Mouse (Mus musculus): Measurements from ENCODE around the gene Kcnk4. TPM values are rescaled to one million over a fixed set of nuclear protein-coding genes. Genes with fewer than 3 reads are reported as not detected.
A peak's percentile ranks its signal among the peaks of the same experiment; 100 is the strongest.

The Kcnk4 gene
- polyA plus RNA-seq, 1 experiment from 2014 or later, result 13.8 TPM

DNA sequence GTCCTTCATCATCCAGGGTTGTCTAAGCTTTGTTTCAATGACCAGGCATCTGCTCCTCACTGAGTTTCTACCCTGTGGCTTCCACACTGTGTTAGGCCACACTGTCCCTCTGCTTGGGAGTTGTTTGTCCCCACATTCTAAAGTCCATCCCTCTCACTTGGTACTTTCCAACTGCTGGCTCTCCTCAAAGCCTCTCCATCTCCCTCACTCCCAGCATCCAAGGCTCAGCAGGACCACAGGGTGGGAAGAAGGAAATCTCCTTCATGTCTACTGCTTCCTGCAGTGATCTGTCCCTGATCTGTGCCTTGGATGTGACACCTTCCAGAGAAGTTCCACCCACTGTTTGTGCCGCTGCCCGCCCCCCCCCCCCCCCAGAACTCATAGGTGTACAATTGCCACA is 3.3 kb downstream of the Kcnk4 start:
- Histone ChIP-seq H3K9ac (replicated peaks) (no peak overlapping the region), H3K36me3 (no peaks in the 10 kb centered on the region), H3K4me1 (peaks cover 21% of the 10 kb centered on the region), H3K27ac (replicated peaks) (no peak overlapping the region), H3K27me3 (replicated peaks) (peaks cover 86% of the 10 kb centered on the region), H3K4me2 (no peak overlapping the region), H3K9me3 (replicated peaks) (no peaks in the 10 kb centered on the region), H3K4me3 (replicated peaks) (no peak overlapping the region)
- WGBS, result 0% methylated on average over 2 of the region's 2 CpGs
- no peak for ATAC-seq (ENCODE audit: low FRiP score)

GRCm38 (mm10) chr19:6928080-6928479 is 6.2 kb downstream of the Kcnk4 start:
- Histone ChIP-seq H3K4me1 (peaks cover 18% of the 10 kb centered on the region), H3K4me3 (replicated peaks) (no peak overlapping the region), H3K9me3 (replicated peaks) (no peaks in the 10 kb centered on the region), H3K9ac (replicated peaks) (no peak overlapping the region), H3K27me3 (replicated peaks) (peaks cover 94% of the 10 kb centered on the region), H3K36me3 (no peaks in the 10 kb centered on the region), H3K4me2 (no peak overlapping the region), H3K27ac (replicated peaks) (no peak overlapping the region)
- no peak for ATAC-seq (ENCODE audit: low FRiP score)
- WGBS, result 16% methylated on average over 7 of the region's 9 CpGs

DNA sequence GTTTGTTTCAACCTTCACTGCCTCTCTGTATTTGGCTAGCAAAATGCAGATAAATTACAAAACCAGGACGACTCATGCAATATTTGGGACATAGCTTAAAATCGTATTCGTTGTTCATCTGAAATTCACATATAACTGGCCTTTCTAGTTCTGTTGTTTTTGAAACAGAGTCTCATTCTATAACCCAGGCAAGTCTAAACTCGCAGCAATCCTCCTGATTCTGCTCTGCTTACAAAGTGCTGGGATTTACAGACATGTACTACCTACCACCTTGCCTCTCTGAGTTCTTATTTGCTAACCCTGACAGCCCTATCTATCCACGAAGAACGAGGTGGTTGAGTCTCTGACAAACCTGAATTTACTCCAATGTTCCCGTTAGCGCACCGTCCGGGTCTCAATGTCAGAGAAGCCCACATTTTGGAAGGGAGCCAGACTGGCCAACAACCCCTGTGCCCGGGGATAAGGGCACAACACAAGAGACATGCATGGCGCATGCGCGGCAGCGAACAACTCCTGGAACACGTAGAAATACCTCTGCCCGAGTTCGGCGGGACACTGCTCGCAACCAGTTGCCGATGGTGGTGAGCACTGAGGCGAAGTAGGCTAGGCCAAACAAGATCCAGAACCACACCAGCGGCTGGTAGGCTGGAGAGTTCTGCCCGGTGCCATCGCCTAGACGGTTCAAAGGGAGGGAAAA is 7.6 kb downstream of the Kcnk4 start:
- H3K27me3 ChIP-seq (replicated peaks), result peaks cover 86% of the 10 kb centered on the region
- 17% methylated on average over 26 of the region's 26 CpGs for WGBS
- no peak for ATAC-seq (ENCODE audit: low FRiP score)
- peak overlapping the region; percentile 22; the same call in 1 of the 2 replicates for H3K4me3 ChIP-seq (replicated peaks)
- peak overlapping the region; percentile 46 for H3K4me2 ChIP-seq
- H3K36me3 ChIP-seq, result no peaks in the 10 kb centered on the region
- H3K9ac ChIP-seq (replicated peaks), result no peak overlapping the region
- peaks cover 23% of the 10 kb centered on the region for H3K4me1 ChIP-seq
- H3K9me3 ChIP-seq (replicated peaks), result no peaks in the 10 kb centered on the region
- H3K27ac ChIP-seq (replicated peaks), result no peak overlapping the region

DNA sequence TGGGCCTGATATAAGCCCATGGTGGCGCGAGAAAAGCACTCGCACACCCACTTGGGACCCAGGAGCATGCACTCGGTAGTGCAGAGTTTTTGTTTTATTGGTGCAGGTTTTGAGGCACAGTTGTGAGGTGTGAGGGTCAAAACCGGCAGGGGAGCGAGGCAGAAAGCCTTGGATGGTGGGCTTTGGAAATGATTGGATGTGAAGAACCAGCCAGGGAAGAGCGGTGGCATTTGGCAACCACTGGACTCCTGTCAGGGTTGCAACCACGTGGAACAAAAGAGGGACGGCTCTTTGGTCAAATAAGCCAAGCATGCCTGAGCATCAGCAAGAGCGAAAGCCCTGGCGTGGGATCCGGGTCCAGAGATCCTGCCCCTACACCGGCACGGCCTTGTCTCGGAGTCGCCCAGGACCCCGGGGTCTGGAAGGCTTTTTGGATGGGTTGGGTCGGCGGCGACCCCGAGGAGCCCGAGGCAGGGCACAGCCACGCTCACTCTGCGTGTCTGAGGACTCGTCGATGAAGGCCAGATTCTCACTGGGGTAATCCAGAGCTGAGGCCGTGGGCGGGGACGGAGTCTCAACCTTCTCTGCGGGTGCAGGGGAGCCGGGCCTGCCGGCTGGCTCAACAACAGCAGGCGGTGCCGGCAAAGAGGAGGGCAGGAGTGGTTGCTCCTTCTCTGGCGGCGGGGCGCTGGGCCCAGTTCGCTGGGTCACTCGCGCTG is 8.5 kb downstream of the Kcnk4 start:
- H3K36me3 ChIP-seq, result no peaks in the 10 kb centered on the region
- no peaks in the 10 kb centered on the region for H3K9me3 ChIP-seq (replicated peaks)
- no peak for ATAC-seq (ENCODE audit: low FRiP score)
- 7% methylated on average over 38 of the region's 40 CpGs for WGBS
- H3K27me3 ChIP-seq (replicated peaks), result peaks cover 77% of the 10 kb centered on the region
- H3K4me1 ChIP-seq, result peaks cover 27% of the 10 kb centered on the region
- H3K9ac ChIP-seq (replicated peaks), result no peak overlapping the region
- peak overlapping the region; percentile 43; the same call in 1 of the 2 replicates for H3K4me2 ChIP-seq
- H3K27ac ChIP-seq (replicated peaks), result no peak overlapping the region
- peak overlapping the region; percentile 3; the same call in 1 of the 2 replicates for H3K4me3 ChIP-seq (replicated peaks)

GRCm38 (mm10) chr19:6925307-6925573 is 9.1 kb downstream of the Kcnk4 start, which contains the start of gene Catsperz:
TSS of gene Catsperz (minus strand) at chr19:6925380.
- H3K27me3 ChIP-seq (replicated peaks), result peaks cover 72% of the 10 kb centered on the region
- WGBS, result 2% methylated on average over 9 of the region's 9 CpGs
- H3K4me2 ChIP-seq, result peak within 1 kb of the TSS; percentile 43
- H3K4me3 ChIP-seq (replicated peaks), result peak within 1 kb of the TSS; percentile 19
- H3K27ac ChIP-seq (replicated peaks), result no peak within 1 kb of the TSS
- no peaks in the 10 kb centered on the region for H3K36me3 ChIP-seq
- no peak within 1 kb of the TSS for H3K9ac ChIP-seq (replicated peaks)
- no peak for ATAC-seq (ENCODE audit: low FRiP score)
- peaks cover 33% of the 10 kb centered on the region for H3K4me1 ChIP-seq
- H3K9me3 ChIP-seq (replicated peaks), result no peaks in the 10 kb centered on the region

- Histone ChIP-seq H3K27me3 (replicated peaks) (peaks cover 69% of the 10 kb centered on the region), H3K4me3 (replicated peaks) (peak overlapping the region; percentile 19), H3K27ac (replicated peaks) (no peak overlapping the region), H3K9me3 (replicated peaks) (no peaks in the 10 kb centered on the region), H3K4me1 (peaks cover 38% of the 10 kb centered on the region), H3K4me2 (peak overlapping the region; percentile 43), H3K9ac (replicated peaks) (no peak overlapping the region), H3K36me3 (no peaks in the 10 kb centered on the region)
- no peak for ATAC-seq (ENCODE audit: low FRiP score)
- 4% methylated on average over 39 of the region's 39 CpGs for WGBS
Measured at GRCm38 (mm10) chr19:6924461-6925306, 9.6 kb downstream of the Kcnk4 start.

- Histone ChIP-seq H3K4me2 (peak overlapping the region; percentile 89), H3K27me3 (replicated peaks) (peaks cover 55% of the 10 kb centered on the region), H3K4me1 (peaks cover 48% of the 10 kb centered on the region), H3K4me3 (replicated peaks) (peak overlapping the region; percentile 73; the same call in 1 of the 2 replicates), H3K9ac (replicated peaks) (no peak overlapping the region), H3K9me3 (replicated peaks) (no peaks in the 10 kb centered on the region), H3K36me3 (no peaks in the 10 kb centered on the region), H3K27ac (replicated peaks) (peak overlapping the region; percentile 62)
- ATAC-seq (ENCODE audit: low FRiP score), result no peak
- 71% methylated on average over 6 of the region's 6 CpGs for WGBS
Measured at GRCm38 (mm10) chr19:6922901-6923735, 11.2 kb downstream of the Kcnk4 start.

GRCm38 (mm10) chr19:6921647-6922567 is 12.4 kb downstream of the Kcnk4 start, which contains the start of gene Esrra:
TSS of gene Esrra (minus strand) at chr19:6921813.
- H3K36me3 ChIP-seq, result no peaks in the 10 kb centered on the region
- peak; percentile 95 for ATAC-seq (ENCODE audit: low FRiP score)
- peaks cover 43% of the 10 kb centered on the region for H3K27me3 ChIP-seq (replicated peaks)
- peaks cover 46% of the 10 kb centered on the region for H3K4me1 ChIP-seq
- H3K9ac ChIP-seq (replicated peaks), result peak within 1 kb of the TSS; percentile 85
- H3K4me3 ChIP-seq (replicated peaks), result peak within 1 kb of the TSS; percentile 73
- H3K9me3 ChIP-seq (replicated peaks), result no peaks in the 10 kb centered on the region
- H3K27ac ChIP-seq (replicated peaks), result peak within 1 kb of the TSS; percentile 86
- H3K4me2 ChIP-seq, result peak within 1 kb of the TSS; percentile 89
- under 1% methylated on average over 57 of the region's 66 CpGs for WGBS

DNA sequence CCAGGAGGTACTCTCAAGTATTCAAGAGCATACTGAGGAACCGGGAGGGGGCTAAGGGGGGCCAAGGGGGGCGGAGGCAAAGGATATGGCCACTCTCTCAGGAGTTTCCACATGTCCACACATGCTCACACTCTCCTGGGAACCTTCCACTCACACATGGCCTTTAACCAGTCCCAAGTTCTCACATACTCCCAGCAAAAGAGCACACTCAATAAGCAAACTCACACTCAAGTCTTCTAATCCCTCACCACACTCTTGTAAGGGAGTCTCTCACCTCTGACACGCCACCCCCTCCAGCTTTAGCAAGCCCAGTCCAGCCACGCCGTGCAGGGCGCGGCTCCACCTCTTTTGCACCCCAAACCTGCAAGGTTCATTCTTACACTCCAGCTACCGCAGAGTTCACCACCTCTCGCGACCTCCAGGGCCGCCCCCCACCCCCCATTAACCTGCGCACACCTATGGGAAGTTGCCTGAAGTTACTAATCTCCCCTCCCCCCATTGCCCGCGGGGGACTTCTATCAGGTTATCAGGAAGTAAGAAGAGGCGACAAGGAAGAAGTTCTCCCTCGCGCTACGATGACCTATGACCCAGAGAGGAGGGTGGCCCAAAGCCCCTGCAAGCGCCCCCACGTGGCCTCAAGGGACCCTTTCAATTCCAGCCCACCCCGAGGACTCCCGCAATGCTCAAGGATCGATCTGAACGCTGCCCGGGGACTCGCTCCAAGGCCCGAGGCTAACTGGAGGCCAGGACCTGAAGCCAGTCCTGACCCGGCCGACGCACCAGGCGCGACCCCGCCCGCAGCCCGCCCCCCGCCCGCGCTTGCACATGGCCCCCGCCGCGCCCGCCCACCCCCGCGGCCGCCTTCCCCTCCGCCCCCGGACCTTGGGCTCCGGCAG is 13.3 kb downstream of the Kcnk4 start:
- Histone ChIP-seq H3K27ac (replicated peaks) (peak overlapping the region; percentile 86), H3K36me3 (no peaks in the 10 kb centered on the region), H3K4me1 (peaks cover 44% of the 10 kb centered on the region), H3K9ac (replicated peaks) (peak overlapping the region; percentile 85), H3K9me3 (replicated peaks) (no peaks in the 10 kb centered on the region), H3K27me3 (replicated peaks) (peaks cover 34% of the 10 kb centered on the region), H3K4me2 (peak overlapping the region; percentile 89), H3K4me3 (replicated peaks) (peak overlapping the region; percentile 73)
- ATAC-seq (ENCODE audit: low FRiP score), result no peak; the same call in 1 of the 2 replicates
- 2% methylated on average over 37 of the region's 48 CpGs for WGBS

Data from neural tube, embryonic 15.5 days (tissue).